Mouse (Mus musculus) CH12.LX (cell line): ENCODE measurements at regions not wholly inside any gene's neighbourhood (a gene's known extent, or its start where the extent isn't known, plus 50 kb on each side); places are given as distances from the start of the nearest gene placed in this dataset.

Source experiments
- DNase-seq: peaks from one replicate; pipeline ENCODE4 v3.0.0-alpha.2; 2013; ENCODE audit errors: extremely low read depth
- H3K27ac ChIP-seq: 2 replicates; pipeline ENCODE4 v1.5.1; 2012; ENCODE audit warnings: low read depth, mild to moderate bottlenecking, control low read depth, moderate library complexity; ENCODE audit not compliant: insufficient read depth
- H3K27me3 ChIP-seq: replicated peaks from 2 replicates; pipeline ENCODE3; 2012; ENCODE audit warnings: inconsistent platforms
- H3K36me3 ChIP-seq, 2 experiments: replicated peaks in 1 of 2; 2 replicates each; pipeline versions ENCODE3 to v1.6.1; 2012; ENCODE audit warnings: inconsistent platforms in 1 of 2, low read length in 1 of 2, mild to moderate bottlenecking in 1 of 2, mixed read lengths in 1 of 2, moderate library complexity in 1 of 2; ENCODE audit not compliant: control insufficient read depth in 1 of 2, insufficient read depth in 1 of 2
- H3K4me1 ChIP-seq, 2 experiments: 2 replicates each; pipeline ENCODE4 v1.6.1; 2012; ENCODE audit warnings: inconsistent platforms in 1 of 2, moderate library complexity in 1 of 2; ENCODE audit not compliant: insufficient read depth in 2 of 2, control insufficient read depth in 1 of 2
- H3K4me2 ChIP-seq: 2 replicates; pipeline ENCODE4 v1.6.1; 2012; ENCODE audit warnings: low read depth, mild to moderate bottlenecking, control low read depth; ENCODE audit not compliant: poor library complexity, insufficient read depth, severe bottlenecking
- H3K4me3 ChIP-seq, 3 experiments: fragments of 150-350 bp in 1 of 3; sonication (generic) in 1 of 3; replicated peaks in 1 of 3; 2 replicates each; pipeline versions ENCODE3 to v1.5.1; 2011 to 2012; ENCODE audit warnings: low read depth in 2 of 3, low read length in 2 of 3, mild to moderate bottlenecking in 2 of 3, moderate library complexity in 2 of 3, control low read depth in 1 of 3, improper control_type of control experiment in 1 of 3, inconsistent platforms in 1 of 3, mixed read lengths in 1 of 3; ENCODE audit not compliant: poor library complexity in 1 of 3
- H3K79me2 ChIP-seq: replicated peaks from 2 replicates; pipeline ENCODE4 v1.6.1; 2012; ENCODE audit warnings: mild to moderate bottlenecking, moderate library complexity; ENCODE audit not compliant: control insufficient read depth, poor library complexity, insufficient read depth, severe bottlenecking; ENCODE audit errors: extremely low read depth
- H3K9ac ChIP-seq: 2 replicates; pipeline ENCODE4 v1.6.1; 2012; ENCODE audit warnings: low read depth, mild to moderate bottlenecking, control low read depth, moderate library complexity; ENCODE audit not compliant: insufficient read depth
- H3K9me3 ChIP-seq: replicated peaks from 2 replicates; pipeline ENCODE3; 2012; ENCODE audit warnings: low read length, inconsistent platforms, mixed read lengths
- BHLHE40 ChIP-seq: IDR thresholded peaks from 2 replicates; pipeline ENCODE4 v1.6.1; 2011; ENCODE audit warnings: mild to moderate bottlenecking, low read depth, low read length, improper control_type of control experiment
- CHD2 ChIP-seq: IDR thresholded peaks from 2 replicates; pipeline ENCODE4 v1.6.1; 2011; ENCODE audit warnings: low read length, improper control_type of control experiment
- CTCF ChIP-seq, 2 experiments: IDR thresholded peaks in 1 of 2; conservative IDR thresholded peaks in 1 of 2; 2 replicates each; pipeline ENCODE4 v1.5.1; 2011 to 2012; ENCODE audit warnings: low read depth in 2 of 2, low read length in 2 of 2, improper control_type of control experiment in 1 of 2, inconsistent platforms in 1 of 2, mild to moderate bottlenecking in 1 of 2, moderate library complexity in 1 of 2
- E2F4 ChIP-seq: IDR thresholded peaks from 2 replicates; pipeline ENCODE4 v1.6.1; 2011; ENCODE audit warnings: low read depth, low read length, improper control_type of control experiment; ENCODE audit not compliant: insufficient replicate concordance
- ELF1 ChIP-seq: IDR thresholded peaks from 2 replicates; pipeline ENCODE4 v1.6.1; 2014; ENCODE audit warnings: low read depth, mild to moderate bottlenecking, inconsistent platforms, low read length, improper control_type of control experiment
- ETS1 ChIP-seq: conservative IDR thresholded peaks from 2 replicates; pipeline ENCODE4 v1.6.1; 2012; ENCODE audit warnings: low read depth, mild to moderate bottlenecking, inconsistent platforms, low read length, improper control_type of control experiment, moderate library complexity
- IRF4 ChIP-seq: IDR thresholded peaks from 2 replicates; pipeline ENCODE4 v1.6.1; 2014; ENCODE audit warnings: low read depth, mild to moderate bottlenecking, inconsistent platforms, low read length, improper control_type of control experiment
- JUND ChIP-seq: conservative IDR thresholded peaks from 2 replicates; pipeline ENCODE4 v1.6.1; 2011; ENCODE audit warnings: low read depth, low read length, improper control_type of control experiment
- KAT2A ChIP-seq: IDR thresholded peaks from 2 replicates; pipeline ENCODE4 v1.6.1; 2012; ENCODE audit warnings: low read length, improper control_type of control experiment, inconsistent platforms; ENCODE audit not compliant: insufficient replicate concordance
- MAX ChIP-seq: IDR thresholded peaks from 2 replicates; pipeline ENCODE4 v1.6.1; 2011; ENCODE audit warnings: low read length, improper control_type of control experiment
- MAZ ChIP-seq: IDR thresholded peaks from 2 replicates; pipeline ENCODE4 v1.6.1; 2012; ENCODE audit warnings: low read depth, mild to moderate bottlenecking, inconsistent platforms, low read length, improper control_type of control experiment, moderate library complexity
- MXI1 ChIP-seq: IDR thresholded peaks from 2 replicates; pipeline ENCODE4 v1.6.1; 2011; ENCODE audit warnings: mild to moderate bottlenecking, low read depth, low read length, improper control_type of control experiment
- PAX5 ChIP-seq: IDR thresholded peaks from 2 replicates; pipeline ENCODE4 v1.6.1; 2012; ENCODE audit warnings: low read length, inconsistent platforms, mixed read lengths
- POLR2A ChIP-seq: IDR thresholded peaks from 2 replicates; pipeline ENCODE4 v1.6.1; 2011; ENCODE audit warnings: low read depth, mild to moderate bottlenecking, improper control_type of control experiment, low read length
- RAD21 ChIP-seq: IDR thresholded peaks from 2 replicates; pipeline ENCODE4 v1.6.1; 2011; ENCODE audit warnings: low read depth, mild to moderate bottlenecking, low read length, improper control_type of control experiment, moderate library complexity
- USF1 ChIP-seq: IDR thresholded peaks from 2 replicates; pipeline ENCODE4 v1.6.1; 2014; ENCODE audit warnings: low read depth, mild to moderate bottlenecking, inconsistent platforms, low read length, improper control_type of control experiment
- ZC3H11A ChIP-seq: IDR thresholded peaks from 2 replicates; pipeline ENCODE4 v1.6.1; 2012; ENCODE audit warnings: low read depth, mild to moderate bottlenecking, inconsistent platforms, low read length, improper control_type of control experiment
- dilution Hi-C: fragments of 300-500 bp; cut with MboI; formaldehyde crosslinking; loops from 2 replicates; pipeline ENCODE4 v1.14.3; 2020; ENCODE audit warnings: low sequenced_read_pairs; ENCODE audit not compliant: extremely low pct_unique_long_range_greater_than_20kb, extremely low pct_ligation_motif_present
- in situ Hi-C: fragments of 300-500 bp; cut with MboI; formaldehyde crosslinking; loops from 3 replicates; pipeline ENCODE4 v1.14.3; 2019; ENCODE audit warnings: low sequenced_read_pairs, low pct_ligation_motif_present, low pct_unique_long_range_greater_than_20kb, mixed read lengths

DNA sequence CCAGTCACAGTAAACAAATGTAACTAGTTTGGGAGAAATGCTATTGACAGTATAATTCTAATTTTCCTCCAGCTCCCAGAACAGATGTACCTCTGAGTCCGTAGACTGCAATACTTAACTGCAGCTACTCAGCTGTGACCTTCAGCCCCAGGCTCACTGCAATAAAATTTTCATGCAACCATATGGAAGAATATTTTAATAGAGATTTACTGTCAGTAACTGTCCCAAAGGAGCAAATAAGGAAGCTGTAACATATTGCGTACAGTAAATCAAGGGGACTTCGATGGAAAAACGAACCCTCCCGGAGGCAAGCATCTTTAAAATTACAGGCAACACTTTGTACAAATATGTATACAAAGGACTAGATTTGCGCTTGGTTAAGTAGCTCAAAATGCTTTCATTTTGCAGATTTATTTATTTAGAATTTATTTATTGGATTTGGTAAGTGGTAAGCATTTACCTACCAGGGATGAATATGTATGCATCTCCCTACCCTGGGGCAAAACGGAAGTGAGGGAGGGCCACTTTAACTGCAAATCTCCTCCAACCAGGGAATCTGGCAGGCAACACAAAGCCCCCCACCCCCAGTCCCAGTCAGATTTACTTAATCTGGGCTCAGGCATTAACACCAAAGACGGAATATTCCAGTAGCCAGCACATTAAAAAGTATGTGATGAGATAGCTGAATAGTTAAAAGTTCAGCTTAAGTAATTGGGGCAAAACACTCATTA, 141.7 kb downstream of the Etaa1 start:
- Histone ChIP-seq H3K27ac (no peak overlapping the region), H3K79me2 (no peaks in the 10 kb centered on the region), H3K9ac (no peak overlapping the region), H3K4me1 (no peaks in the 10 kb centered on the region), H3K9me3 (no peaks in the 10 kb centered on the region), H3K27me3 (no peaks in the 10 kb centered on the region)
- dilution Hi-C loops (no loop called here), in situ Hi-C loops (no loop called here)
- TF ChIP-seq PAX5 (no peak), ZC3H11A (no peak), IRF4 (no peak), RAD21 (no peak), USF1 (no peak), JUND (no peak), MAX (no peak), POLR2A (no peak)
- TF ChIP-seq, all 38 proteins: peak for 0
- Histone ChIP-seq H3K36me3 (no peaks in the 10 kb centered on the region), H3K4me2 (no peak overlapping the region), H3K4me3 (no peak overlapping the region)
- DNase-seq = no peak

DNA sequence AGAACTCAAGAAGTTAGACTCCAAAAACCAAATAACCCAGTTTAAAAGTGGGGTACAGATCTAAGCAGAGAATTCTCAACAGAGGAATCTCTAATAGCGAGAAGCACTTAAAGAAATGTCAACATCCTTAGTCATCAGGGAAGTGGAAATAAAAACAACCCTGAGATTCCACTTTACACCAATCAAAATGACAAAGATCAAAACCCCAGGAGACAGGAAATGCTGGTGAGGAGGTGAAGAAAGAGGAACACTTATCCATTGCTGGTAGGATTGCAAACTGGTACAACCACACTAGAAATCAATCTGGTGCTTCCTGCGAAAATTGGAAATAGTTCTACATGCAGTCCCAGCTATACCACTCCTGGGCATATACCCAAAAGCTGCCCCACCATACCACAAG, 111.0 kb downstream of the Etaa1 start:
- Histone ChIP-seq H3K9me3 (no peaks in the 10 kb centered on the region), H3K27ac (no peak overlapping the region), H3K79me2 (no peaks in the 10 kb centered on the region), H3K4me3 (no peak overlapping the region)
- in situ Hi-C loops = no loop called here
- TF ChIP-seq USF1 = no peak
- no peak for TF ChIP-seq MXI1
- TF ChIP-seq ELF1 = no peak
- TF ChIP-seq RAD21 = no peak
- no peak for TF ChIP-seq ETS1
- no peak for TF ChIP-seq MAZ
- no peak for TF ChIP-seq CHD2
- TF ChIP-seq CTCF (conservative IDR thresholded peaks at IDR 0.05 in 1 of 2, IDR thresholded peaks at IDR 0.05 in 1 of 2; ENCODE audit: low read depth in 2 of 2, low read length in 2 of 2) = no peak
- TF ChIP-seq JUND = no peak
- no peak for TF ChIP-seq E2F4
- TF ChIP-seq BHLHE40 = no peak
- no peak for TF ChIP-seq KAT2A
- TF ChIP-seq, all 38 proteins: peak for 0
- DNase-seq = no peak
- H3K4me1 ChIP-seq = no peaks in the 10 kb centered on the region
- no peaks in the 10 kb centered on the region for H3K36me3 ChIP-seq
- dilution Hi-C loops = no loop called here
- H3K27me3 ChIP-seq = no peaks in the 10 kb centered on the region
- no peak overlapping the region for H3K4me2 ChIP-seq
- H3K9ac ChIP-seq = no peak overlapping the region
